16 mouse cellular contexts compared by ENCODE assay signal in genomic region chr2:52931315-52931714, GRCm38 (mm10).
"Had no signal": no experiment of that assay in that cellular context is flagged by ENCODE, and none has a peak within 500 bp of the region (broad histone marks: within the 10 kb centered on the region; RNA-seq: fewer than 3 reads in every experiment).

No protein-coding gene starts in this region.

- ATAC-seq: midbrain, embryonic 13.5 days; midbrain, embryonic 15.5 days had no signal

- H3K4me3 ChIP-seq: lung, embryonic 15.5 days; megakaryocyte, embryonic 14.5 days; midbrain, embryonic 13.5 days; midbrain, embryonic 15.5 days; neural tube, embryonic 12.5 days; stomach, embryonic 15.5 days had no signal

- DNase-seq: lung, adult 2 months; lung, postnatal 14 days; lung, postnatal 36 days; right cerebral cortex, postnatal 14 days; thymus, adult 2 months; thymus, postnatal 14 days; thymus, postnatal 36 days had no signal

- H3K36me3 ChIP-seq: lung, embryonic 15.5 days; midbrain, embryonic 13.5 days; midbrain, embryonic 15.5 days; neural tube, embryonic 12.5 days; stomach, embryonic 15.5 days had no signal

- H3K27me3 ChIP-seq: lung, embryonic 15.5 days; megakaryocyte, embryonic 14.5 days; midbrain, embryonic 13.5 days; midbrain, embryonic 15.5 days; neural tube, embryonic 12.5 days; stomach, embryonic 15.5 days had no signal

- H3K27ac ChIP-seq: liver, embryonic 14.5 days; lung, embryonic 15.5 days; macrophage; midbrain, embryonic 13.5 days; midbrain, embryonic 15.5 days; neural tube, embryonic 12.5 days; stomach, embryonic 15.5 days; stomach, postnatal 0 days had no signal
